Mouse (Mus musculus): ENCODE data around the gene Foxk1. TPM values are rescaled to one million over a fixed set of nuclear protein-coding genes. Genes with fewer than 3 reads are reported as not detected.

The Foxk1 gene
- polyA plus RNA-seq, 1 experiment, result 58.0 TPM

DNA sequence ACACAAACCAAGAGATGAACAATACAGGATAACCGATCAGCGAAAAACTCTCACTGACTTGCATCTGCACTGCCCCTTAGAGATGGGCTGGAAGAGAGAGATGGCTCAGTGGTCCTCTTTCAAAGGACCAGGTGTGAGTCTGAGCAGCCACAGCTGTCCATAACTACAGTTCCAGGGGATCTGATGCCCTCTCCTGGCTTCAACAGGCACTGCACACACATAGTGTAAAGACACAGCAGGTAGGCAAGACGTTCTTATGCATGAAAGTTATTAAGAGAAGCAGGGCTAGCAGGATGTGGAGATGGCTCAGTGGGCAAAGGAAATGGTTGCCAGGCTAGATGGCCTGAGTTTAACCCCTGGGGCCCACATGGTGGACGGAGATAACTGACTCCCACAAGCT lies 13.6 kb upstream of the Foxk1 start:
- TF ChIP-seq POLR2A (IDR thresholded peaks at IDR 0.05; ENCODE audit: low read depth, low read length) (no peak), CTCF (IDR thresholded peaks at IDR 0.05; ENCODE audit: extremely low read depth, insufficient read length, insufficient replicate concordance, low read depth, low read length) (peak; percentile 25; the same call in 1 of the 2 replicates)
- no peaks in the 10 kb centered on the region for H3K36me3 ChIP-seq (ENCODE audit: control insufficient read depth, insufficient read depth, low read length)
- 77% methylated on average over 4 of the region's 4 CpGs for WGBS
- H3K27ac ChIP-seq (ENCODE audit: insufficient read depth, low read depth, low read length), result no peak overlapping the region
- H3K27me3 ChIP-seq (ENCODE audit: control insufficient read depth, insufficient read depth, low read length), result no peaks in the 10 kb centered on the region
- H3K4me3 ChIP-seq (ENCODE audit: low read depth, low read length), result no peak overlapping the region
- H3K4me1 ChIP-seq (ENCODE audit: control insufficient read depth, insufficient read depth, insufficient read length, low read length), result no peaks in the 10 kb centered on the region

DNA sequence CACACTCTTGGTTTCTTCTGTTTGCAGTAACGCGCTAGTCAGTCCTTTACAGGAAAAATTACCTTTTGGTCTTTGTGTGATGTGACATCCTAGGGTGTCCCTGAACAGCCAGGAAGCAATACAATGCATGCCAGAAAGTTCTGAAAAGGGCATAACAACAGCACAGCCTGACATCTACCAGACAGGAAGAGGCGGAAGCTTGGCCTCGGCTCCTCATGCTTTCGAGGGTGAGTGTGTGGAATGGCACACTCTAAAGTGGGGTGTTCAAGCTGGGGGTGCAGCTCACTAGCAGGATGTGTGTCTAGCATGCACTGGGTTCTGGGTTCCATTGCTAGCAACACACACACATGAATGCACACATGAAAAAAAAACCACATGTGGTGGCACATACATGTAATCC lies 9.6 kb upstream of the Foxk1 start:
- WGBS, result 73% methylated on average over 5 of the region's 5 CpGs
- Histone ChIP-seq H3K27me3 (ENCODE audit: control insufficient read depth, insufficient read depth, low read length) (no peaks in the 10 kb centered on the region), H3K4me3 (ENCODE audit: low read depth, low read length) (no peak overlapping the region), H3K4me1 (ENCODE audit: control insufficient read depth, insufficient read depth, insufficient read length, low read length) (no peaks in the 10 kb centered on the region), H3K27ac (ENCODE audit: insufficient read depth, low read depth, low read length) (no peak overlapping the region), H3K36me3 (ENCODE audit: control insufficient read depth, insufficient read depth, low read length) (no peaks in the 10 kb centered on the region)
- no peak for TF ChIP-seq CTCF (IDR thresholded peaks at IDR 0.05; ENCODE audit: extremely low read depth, insufficient read length, insufficient replicate concordance, low read depth, low read length)
- TF ChIP-seq POLR2A (IDR thresholded peaks at IDR 0.05; ENCODE audit: low read depth, low read length), result no peak

DNA sequence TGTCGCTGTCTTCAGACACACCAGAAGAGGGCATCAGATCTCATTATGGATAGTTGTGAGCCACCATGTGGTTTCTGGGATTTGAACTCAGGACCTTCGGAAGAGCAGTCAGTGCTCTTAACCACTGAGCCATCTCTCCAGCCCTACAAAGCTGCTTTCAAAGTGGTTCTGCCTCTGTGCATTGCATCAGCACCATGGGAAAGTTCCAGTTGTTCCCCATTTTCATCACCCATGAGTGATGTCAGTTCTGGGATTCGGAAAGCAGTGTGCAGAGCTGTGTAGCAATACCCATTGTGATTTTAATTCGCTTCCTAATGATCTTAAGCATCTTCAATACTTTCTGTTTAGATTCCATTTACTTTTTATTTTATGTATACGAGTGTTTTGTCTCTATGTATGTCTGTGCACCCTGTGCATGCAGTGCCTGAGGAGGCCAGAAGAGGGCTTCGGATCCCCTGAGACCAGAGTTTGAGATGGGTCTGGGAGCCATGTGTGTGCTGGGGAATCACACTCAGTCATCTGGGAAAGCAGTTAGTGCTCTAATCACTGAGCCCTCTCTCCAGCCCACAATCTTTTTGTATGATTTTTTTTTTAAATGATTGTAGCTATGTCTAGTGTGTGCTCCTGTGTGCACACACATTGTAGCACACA lies 6.6 kb upstream of the Foxk1 start:
- peak; percentile 34; the same call in 1 of the 2 replicates for TF ChIP-seq CTCF (IDR thresholded peaks at IDR 0.05; ENCODE audit: extremely low read depth, insufficient read length, insufficient replicate concordance, low read depth, low read length)
- TF ChIP-seq POLR2A (IDR thresholded peaks at IDR 0.05; ENCODE audit: low read depth, low read length), result no peak
- H3K4me1 ChIP-seq (ENCODE audit: control insufficient read depth, insufficient read depth, insufficient read length, low read length), result no peaks in the 10 kb centered on the region
- H3K27me3 ChIP-seq (ENCODE audit: control insufficient read depth, insufficient read depth, low read length), result no peaks in the 10 kb centered on the region
- H3K4me3 ChIP-seq (ENCODE audit: low read depth, low read length), result no peak overlapping the region
- no peak overlapping the region for H3K27ac ChIP-seq (ENCODE audit: insufficient read depth, low read depth, low read length)
- WGBS, result 93% methylated on average over 6 of the region's 6 CpGs
- no peaks in the 10 kb centered on the region for H3K36me3 ChIP-seq (ENCODE audit: control insufficient read depth, insufficient read depth, low read length)

DNA sequence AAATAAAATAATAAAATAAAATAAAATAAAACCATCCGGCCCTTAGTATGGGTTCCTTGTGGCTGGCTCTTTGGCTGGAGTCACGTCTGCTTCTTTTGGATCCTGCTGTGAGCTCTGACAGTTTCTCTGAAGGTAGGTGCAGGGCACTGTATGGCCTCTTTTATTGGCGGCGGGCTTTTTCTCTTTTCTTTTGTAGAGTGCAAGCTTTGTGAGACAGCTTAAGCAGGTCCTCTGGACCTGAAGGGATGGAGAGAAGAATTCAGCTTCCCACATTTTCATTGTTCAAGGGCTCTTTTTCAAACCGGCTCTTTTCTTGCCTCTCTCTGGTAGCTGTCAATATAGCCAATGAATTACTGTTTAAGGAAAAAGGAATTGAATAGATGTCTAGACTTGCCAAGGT lies 5.4 kb upstream of the Foxk1 start:
- H3K27me3 ChIP-seq (ENCODE audit: control insufficient read depth, insufficient read depth, low read length), result no peaks in the 10 kb centered on the region
- H3K4me3 ChIP-seq (ENCODE audit: low read depth, low read length), result no peak overlapping the region
- H3K27ac ChIP-seq (ENCODE audit: insufficient read depth, low read depth, low read length), result no peak overlapping the region
- 78% methylated on average over 5 of the region's 5 CpGs for WGBS
- no peaks in the 10 kb centered on the region for H3K36me3 ChIP-seq (ENCODE audit: control insufficient read depth, insufficient read depth, low read length)
- peaks cover 4% of the 10 kb centered on the region; the same call in 1 of the 2 replicates for H3K4me1 ChIP-seq (ENCODE audit: control insufficient read depth, insufficient read depth, insufficient read length, low read length)
- TF ChIP-seq CTCF (IDR thresholded peaks at IDR 0.05; ENCODE audit: extremely low read depth, insufficient read length, insufficient replicate concordance, low read depth, low read length) (no peak), POLR2A (IDR thresholded peaks at IDR 0.05; ENCODE audit: low read depth, low read length) (no peak)

DNA sequence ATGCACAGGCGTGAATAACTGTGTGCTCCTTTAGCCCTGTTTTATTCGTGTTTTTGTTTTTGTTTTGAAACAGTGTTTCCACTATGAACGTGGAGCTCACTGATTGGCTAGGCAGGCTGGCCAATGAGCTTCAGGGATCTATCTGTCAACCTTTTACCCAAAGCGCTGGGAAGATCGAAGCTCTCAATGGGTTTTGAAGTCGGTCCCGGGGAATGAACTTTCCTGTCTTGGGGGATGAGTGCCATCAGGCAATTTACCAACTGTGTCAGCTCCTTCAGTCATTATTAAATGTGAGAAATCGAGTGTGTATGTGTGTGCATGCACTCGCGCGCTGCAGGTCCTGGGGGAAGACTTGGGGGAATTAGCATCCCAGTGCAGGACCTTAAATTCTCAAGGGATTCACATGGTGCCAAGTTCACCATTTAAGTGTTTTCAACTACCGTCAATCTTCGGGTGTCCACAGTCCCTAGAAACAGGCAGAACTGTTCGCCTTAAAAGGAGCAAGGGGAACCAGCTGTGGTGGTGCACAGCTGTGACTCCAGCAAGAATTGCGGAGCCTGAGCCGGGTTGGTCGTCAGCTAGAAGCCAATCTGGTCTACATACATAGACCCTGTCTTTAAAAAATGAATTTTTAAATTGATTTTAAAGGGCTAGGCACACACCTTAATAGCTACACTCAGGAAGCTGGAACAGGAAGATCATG lies 965 bp upstream of the Foxk1 start:
- H3K27ac ChIP-seq (ENCODE audit: insufficient read depth, low read depth, low read length), result no peak overlapping the region
- TF ChIP-seq POLR2A (IDR thresholded peaks at IDR 0.05; ENCODE audit: low read depth, low read length) (no peak), CTCF (IDR thresholded peaks at IDR 0.05; ENCODE audit: extremely low read depth, insufficient read length, insufficient replicate concordance, low read depth, low read length) (no peak)
- 42% methylated on average over 17 of the region's 17 CpGs for WGBS

DNA sequence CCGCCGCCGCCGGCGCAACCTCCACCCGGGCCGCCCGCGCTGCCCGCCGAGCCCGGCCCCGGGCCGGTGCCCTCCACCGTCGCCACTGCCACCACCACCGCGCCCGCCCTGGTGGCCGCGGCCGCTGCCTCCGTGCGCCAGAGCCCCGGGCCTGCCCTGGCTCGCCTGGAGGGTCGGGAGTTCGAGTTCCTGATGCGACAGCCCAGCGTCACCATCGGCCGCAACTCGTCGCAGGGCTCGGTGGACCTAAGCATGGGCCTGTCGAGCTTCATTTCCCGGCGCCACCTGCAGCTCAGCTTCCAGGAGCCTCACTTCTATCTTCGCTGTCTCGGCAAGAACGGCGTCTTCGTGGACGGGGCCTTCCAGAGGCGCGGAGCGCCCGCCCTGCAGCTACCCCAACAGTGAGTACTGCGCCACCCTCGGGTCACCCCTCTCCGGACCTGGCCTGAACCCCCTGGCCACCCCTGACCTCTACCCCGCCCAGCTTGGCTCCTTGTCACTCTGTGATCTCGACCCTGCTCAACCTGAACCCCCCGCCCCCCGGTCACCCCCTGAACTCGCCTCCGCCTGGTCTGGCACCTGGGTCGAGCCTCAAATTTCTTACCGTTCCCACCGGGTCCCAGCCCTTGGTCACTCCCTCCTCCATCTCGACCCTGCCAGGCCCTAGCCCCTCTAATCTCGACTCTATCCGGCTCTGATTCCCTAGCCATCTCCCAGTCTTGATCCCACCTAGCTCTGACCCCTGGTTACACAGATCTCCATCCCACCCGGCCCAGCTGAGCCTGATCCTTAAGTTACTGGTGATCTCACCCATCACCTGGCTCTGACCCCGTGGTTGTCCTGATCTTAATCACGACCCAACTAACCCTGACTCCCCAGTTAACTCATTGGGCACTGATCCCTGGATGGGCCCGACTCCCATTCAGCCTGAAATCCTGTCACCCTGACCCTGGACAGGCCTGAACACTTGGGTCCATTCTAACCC lies 636 bp downstream of the Foxk1 start:
- TF ChIP-seq POLR2A (IDR thresholded peaks at IDR 0.05; ENCODE audit: low read depth, low read length), result no peak
- TF ChIP-seq CTCF (IDR thresholded peaks at IDR 0.05; ENCODE audit: extremely low read depth, insufficient read length, insufficient replicate concordance, low read depth, low read length), result no peak
- Histone ChIP-seq H3K4me3 (ENCODE audit: low read depth, low read length) (peak overlapping the region; percentile 88), H3K4me1 (ENCODE audit: control insufficient read depth, insufficient read depth, insufficient read length, low read length) (peaks cover 26% of the 10 kb centered on the region; the same call in 1 of the 2 replicates), H3K27ac (ENCODE audit: insufficient read depth, low read depth, low read length) (peak overlapping the region; percentile 41), H3K36me3 (ENCODE audit: control insufficient read depth, insufficient read depth, low read length) (peaks cover 5% of the 10 kb centered on the region), H3K27me3 (ENCODE audit: control insufficient read depth, insufficient read depth, low read length) (no peaks in the 10 kb centered on the region)
- under 1% methylated on average over 63 of the region's 67 CpGs for WGBS

More for the DNA sequence above, 965 bp upstream of the Foxk1 start:
- peak overlapping the region; percentile 1; the same call in 1 of the 2 replicates for H3K4me3 ChIP-seq (ENCODE audit: low read depth, low read length)
- peaks cover 24% of the 10 kb centered on the region; the same call in 1 of the 2 replicates for H3K4me1 ChIP-seq (ENCODE audit: control insufficient read depth, insufficient read depth, insufficient read length, low read length)
- H3K36me3 ChIP-seq (ENCODE audit: control insufficient read depth, insufficient read depth, low read length), result no peaks in the 10 kb centered on the region
- no peaks in the 10 kb centered on the region for H3K27me3 ChIP-seq (ENCODE audit: control insufficient read depth, insufficient read depth, low read length)

All from small intestine, adult 2 months (tissue).